Mouse (Mus musculus): Measurements from ENCODE around the gene Slc35e3.
A peak's percentile ranks its signal among the peaks of the same experiment; 100 is the strongest.
"Not testable (repeated sequence)": the region's sequence is repeated elsewhere in the genome, so short reads cannot be mapped to it uniquely, and the experiment has no call there.

Slc35e3 gene

DNA sequence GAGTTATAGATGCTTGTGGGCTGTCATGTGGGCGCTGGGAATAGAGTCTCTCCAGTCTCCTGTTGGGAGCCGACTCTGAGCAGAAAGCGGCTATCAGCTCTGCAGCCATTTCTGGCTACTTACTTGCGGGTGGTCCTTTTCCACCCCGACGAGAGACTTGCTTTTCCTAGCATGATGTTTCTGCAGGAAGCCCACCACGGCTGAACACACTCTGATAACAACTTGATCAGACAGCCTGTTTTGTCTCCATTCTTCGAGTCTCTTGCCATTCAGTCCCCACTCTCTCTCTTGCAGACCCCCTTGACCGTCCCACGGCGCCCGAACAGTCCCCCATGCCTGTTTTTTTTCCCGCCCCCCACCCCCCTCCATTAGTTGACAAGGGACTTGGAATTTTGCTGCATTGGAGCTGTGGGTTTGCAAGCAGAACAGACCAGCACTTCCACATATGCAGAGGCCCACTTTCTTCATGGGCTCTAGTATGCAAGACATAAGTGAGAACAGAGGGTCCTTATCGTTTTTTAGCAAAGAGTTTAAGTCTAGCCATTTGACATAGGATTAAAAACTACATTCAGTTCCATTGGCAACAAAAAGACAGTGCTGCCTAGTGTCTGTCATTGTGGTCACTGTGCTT lies 13.1 kb downstream of the Slc35e3 start:
- no peak for DNase-seq (ENCODE audit: low spot score)

DNA sequence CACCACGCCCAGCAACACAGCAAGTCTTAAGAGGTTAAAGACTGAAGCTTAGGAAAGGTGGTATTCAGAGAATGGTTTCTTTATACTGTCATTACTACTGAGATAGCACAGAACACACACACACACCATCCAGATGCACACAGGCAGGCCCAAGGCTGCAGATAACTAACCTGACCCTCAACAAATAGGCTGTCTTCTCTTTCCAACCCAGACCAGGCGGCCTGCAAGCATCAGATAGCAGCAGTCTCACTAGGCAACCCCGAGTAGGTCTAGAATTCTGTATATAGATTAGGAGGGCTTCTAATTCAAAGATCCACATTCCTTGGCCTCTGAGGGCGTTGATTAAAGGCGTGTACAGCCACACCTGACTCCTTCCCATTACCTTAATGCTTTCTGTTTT lies 14.0 kb downstream of the Slc35e3 start:
- DNase-seq (ENCODE audit: low spot score), result no peak

DNA sequence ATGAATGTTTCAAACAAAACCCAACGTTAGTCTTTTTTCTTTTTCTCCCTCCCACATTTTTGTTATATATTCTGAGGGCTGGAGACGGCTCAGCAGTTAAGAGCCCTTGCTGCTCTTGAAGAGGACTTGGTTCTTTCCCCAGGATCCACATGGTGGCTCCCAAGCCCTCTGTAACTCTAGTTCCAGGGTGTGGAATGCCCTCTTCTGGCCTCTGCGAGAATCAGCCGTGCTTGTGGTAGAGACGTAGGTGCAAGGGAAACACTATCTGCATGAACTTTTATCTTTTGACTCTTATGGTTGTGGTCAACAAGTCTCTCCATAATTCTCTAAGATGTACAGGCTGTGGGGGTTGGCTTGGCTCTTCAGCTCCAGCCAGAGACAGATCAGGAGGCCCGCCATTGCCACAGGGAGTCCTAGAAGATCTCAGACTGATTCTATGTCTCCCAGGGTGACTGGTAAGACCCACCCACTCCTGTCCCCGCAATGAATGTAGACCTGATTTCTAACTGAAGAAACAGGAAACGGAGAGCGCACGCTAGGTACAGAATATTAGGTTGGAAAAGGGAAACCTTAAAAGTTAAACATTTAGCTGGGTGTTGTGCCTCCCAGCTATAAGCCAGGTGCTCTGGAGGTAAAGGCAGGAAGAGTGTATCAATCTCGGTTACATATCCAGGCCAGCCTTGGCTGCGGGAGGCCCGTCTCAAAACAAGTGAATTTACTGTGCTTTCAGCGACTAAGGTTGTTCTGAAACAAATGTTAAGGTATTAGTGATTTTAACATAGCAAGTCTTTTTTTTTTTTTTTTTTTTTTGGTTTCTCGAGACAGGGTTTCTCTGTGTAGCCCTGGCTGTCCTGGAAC lies 14.7 kb downstream of the Slc35e3 start:
- DNase-seq (ENCODE audit: low spot score), result peak; percentile 55

DNA sequence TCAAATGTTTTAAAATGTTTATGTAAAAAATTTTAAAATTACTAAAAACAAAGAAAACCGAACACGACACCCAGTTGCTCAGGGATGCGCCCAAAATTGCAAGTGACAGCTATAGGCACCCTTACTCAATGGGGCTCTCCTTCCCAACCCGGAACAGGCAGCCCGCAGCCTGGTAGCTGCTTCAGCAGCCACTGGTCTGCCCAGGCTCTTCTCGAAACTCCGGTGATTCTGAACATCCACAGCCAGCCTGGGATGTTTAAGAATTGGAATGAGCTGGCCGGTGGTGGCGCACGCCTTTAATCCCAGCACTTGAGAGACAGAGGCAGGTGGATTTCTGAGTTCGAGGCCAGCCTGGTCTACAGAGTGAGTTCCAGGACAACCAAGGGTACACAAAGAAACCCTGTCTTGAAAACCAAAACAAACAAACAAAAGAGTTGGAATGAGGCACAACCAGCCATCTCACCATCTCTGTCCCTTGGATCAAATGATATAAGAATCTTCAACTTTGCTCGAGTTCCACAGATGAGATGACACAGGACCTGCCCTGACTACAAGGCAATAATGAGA lies 15.4 kb downstream of the Slc35e3 start:
- no peak for DNase-seq (ENCODE audit: low spot score)

DNA sequence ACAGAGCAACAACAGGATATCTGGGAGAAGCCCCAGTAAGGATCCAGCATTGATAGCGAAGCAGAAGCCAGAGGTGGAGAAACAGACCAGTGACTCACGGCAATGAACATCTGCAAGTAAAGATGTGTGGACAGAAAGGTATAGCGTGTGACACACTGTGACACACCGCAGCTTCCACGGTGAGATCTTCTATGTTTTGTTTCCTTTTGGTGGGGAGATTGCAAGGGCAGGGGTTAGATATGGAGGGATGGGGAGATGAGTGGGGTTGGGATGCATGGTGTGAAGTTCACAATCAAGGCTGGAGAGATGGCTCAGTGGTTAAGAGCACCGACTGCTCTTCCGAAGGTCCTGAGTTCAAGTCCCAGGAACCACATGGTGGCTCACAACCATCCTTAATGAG lies 16.0 kb downstream of the Slc35e3 start:
- DNase-seq (ENCODE audit: low spot score), result no peak

DNA sequence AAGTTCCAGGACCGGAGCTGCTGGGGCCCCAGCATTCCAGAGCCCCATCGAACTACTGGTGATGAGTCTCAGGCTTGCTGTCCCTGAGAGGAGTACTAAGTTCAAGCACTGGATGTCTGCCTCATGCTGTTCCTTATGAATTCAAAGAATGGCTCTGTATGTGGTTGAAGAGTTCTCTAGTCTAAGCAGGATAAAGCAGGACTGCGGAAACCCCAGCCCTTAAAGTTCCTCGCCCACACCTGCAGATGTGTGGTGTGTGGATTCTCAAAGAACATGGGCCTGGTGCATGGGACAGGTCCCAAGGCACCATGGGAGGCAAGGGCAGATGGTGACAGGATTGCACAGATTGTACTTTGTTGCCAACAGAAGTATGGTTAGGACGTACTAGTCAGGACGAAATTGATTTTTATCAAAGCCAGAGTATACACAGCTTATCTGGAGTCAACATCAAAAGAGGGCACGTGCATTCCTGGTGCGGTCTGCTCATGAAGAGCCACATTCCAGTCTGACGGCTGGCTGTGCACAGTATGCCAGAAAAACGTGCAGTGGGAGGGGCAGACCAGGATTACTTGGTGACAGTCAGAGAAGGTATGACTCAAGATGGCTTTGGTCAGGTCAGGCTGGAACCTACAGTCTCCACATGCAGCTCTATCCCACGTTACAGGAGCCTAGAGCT lies 16.9 kb downstream of the Slc35e3 start:
- no peak for DNase-seq (ENCODE audit: low spot score)

DNA sequence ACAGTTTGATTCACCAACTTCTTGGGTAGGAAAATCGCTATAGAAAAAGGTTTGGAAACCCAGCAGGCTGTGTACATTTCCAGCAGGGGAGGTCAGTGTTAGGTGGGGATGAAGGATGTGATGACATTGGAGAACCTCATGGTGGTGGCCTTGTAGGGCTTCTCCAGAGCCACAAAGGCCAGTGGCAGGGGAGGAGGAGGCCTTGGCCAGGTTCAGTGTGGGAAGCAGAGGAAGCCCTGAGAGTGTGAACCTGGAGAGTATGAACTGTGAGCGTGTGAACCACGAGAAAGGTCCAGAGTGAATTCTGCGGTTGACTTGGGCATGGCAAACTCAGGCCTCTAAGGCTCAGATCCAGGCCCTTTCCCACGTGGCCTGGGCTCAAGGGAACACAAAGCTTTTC lies 17.6 kb downstream of the Slc35e3 start:
- no peak for DNase-seq (ENCODE audit: low spot score)

DNA sequence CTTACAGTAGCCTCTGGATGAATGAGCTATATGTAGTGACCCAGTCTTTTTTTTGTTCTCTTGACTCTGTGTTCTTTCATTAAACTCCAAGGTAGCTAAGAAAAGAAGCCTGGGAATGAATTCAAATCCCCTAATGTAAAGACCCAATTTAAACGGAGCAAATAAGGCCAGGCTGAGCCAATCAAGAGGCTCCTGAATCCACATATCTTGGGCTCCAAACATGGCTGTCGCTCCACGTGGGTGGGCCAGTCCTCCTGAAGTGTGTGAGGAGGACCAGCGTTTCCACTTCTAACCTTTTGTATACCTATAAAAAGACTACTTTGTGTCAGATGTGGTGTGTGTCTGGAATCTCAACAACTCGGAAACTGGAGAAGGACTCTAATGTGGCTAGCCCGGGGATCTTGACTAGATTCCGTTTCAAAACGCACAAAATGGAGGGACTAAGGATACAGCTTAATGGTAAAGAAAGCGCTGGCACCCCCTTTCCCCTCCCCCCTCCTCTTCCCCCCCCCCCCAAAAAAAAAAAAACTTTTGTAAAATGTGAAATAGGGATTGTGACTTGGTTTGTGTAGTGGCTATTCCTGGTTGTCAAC lies 18.6 kb downstream of the Slc35e3 start:
- no peak for DNase-seq (ENCODE audit: low spot score)

DNA sequence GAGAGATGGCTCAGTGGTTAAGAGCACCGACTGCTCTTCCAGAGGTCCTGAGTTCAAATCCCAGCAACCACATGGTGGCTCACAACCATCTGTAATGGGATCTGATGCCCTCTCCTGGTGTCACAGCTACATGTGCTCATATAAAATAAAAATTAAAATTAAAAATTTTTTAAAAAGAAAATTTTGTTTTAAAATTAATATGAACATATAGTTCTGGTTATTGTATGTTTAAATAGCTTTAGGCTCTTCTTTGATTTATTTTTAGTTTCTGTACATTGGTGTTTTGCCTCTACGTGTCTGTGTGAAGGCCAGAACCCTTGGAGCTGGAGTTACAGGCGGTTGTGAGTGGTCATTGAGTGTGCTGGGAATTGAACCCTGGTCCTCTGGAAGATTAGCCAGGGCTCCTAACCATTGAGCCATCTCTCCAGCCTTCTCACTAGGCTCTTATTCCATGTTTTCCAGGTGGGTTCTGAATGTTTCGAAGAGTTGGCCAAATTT lies 19.2 kb downstream of the Slc35e3 start:
- DNase-seq (ENCODE audit: low spot score), result no peak

DNA sequence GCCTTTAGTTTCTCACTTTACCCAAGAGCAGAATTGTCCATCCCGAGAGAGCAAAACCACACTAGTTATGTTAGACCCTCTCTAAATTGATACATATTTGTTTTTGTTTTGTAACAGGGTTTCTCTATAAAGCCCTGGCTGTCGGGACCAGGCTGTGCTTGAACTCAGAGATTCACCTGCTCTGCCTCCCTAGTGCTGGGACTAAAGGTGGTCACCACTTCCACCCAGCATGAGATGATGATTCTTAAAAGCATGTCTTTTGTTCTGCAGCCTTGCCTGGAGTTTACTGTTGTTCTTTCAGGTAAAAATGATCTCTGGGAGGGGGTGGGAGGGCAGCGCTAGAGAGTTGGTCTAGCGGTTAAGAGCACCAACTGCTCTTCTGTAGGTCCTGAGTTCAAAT lies 19.8 kb downstream of the Slc35e3 start:
- no peak for DNase-seq (ENCODE audit: low spot score)

DNA sequence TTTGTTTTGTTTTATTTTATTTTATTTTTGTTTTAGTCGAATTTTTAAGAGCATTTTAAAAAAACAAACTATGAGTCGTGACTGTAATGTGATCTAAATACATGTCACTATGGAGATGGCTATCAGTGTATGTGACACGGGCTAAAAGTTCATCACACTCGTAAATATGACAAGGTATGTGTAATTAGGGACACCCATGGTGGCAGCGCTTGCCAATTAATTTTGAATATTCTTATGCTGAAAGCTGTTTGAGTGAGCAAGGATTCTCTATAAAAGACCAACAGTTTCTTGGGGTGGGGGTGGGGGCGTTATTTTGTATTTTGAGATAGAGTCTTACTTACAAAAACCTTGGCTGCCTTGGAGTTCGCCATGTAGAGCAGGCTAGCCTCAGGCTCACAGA lies 20.5 kb downstream of the Slc35e3 start:
- no peak for DNase-seq (ENCODE audit: low spot score)

DNA sequence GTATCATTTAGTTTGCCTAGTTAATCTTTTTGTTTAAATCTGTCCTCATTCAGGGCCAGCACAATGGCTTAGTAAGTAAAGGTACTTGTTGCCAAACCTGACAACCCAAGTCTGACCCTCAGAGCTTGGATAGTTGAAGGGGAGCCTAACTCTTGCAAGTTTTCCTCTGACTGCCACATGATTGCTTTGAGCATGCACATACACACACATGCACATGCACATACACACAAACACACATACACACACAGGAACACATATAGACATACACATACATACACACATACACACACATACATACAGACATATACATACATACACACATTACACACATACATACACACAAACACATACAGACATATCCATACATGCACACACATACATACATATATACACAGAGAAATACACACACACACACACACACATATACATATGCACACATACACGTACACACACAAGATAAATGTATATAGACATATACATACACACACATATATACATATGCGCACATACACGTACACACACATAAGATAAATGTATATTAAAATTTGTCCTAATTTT lies 21.3 kb downstream of the Slc35e3 start:
- no peak for DNase-seq (ENCODE audit: low spot score)

DNA sequence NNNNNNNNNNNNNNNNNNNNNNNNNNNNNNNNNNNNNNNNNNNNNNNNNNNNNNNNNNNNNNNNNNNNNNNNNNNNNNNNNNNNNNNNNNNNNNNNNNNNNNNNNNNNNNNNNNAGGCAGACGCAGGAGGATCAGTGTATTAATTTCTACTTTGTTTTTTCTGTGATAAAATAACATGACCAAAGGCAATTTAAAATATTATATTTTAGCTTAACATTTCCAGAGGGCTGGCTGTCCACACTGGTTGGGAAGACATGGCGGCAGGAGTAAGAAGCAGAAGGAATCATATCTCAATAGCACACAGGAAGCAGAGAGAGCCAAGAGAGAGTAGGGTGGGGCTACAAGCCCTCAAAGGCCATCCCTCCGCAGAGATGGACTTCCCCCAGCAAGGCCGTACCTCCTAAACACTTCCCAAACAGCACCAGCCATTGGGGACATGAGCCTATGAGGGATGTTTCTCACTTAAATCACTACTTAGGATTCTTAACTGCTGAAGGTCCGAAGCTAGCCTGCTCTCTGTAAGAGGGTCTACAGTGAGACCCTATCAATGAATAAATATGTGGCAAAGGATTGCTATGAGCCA lies 21.9 kb downstream of the Slc35e3 start:
- DNase-seq (ENCODE audit: low spot score), result no peak

DNA sequence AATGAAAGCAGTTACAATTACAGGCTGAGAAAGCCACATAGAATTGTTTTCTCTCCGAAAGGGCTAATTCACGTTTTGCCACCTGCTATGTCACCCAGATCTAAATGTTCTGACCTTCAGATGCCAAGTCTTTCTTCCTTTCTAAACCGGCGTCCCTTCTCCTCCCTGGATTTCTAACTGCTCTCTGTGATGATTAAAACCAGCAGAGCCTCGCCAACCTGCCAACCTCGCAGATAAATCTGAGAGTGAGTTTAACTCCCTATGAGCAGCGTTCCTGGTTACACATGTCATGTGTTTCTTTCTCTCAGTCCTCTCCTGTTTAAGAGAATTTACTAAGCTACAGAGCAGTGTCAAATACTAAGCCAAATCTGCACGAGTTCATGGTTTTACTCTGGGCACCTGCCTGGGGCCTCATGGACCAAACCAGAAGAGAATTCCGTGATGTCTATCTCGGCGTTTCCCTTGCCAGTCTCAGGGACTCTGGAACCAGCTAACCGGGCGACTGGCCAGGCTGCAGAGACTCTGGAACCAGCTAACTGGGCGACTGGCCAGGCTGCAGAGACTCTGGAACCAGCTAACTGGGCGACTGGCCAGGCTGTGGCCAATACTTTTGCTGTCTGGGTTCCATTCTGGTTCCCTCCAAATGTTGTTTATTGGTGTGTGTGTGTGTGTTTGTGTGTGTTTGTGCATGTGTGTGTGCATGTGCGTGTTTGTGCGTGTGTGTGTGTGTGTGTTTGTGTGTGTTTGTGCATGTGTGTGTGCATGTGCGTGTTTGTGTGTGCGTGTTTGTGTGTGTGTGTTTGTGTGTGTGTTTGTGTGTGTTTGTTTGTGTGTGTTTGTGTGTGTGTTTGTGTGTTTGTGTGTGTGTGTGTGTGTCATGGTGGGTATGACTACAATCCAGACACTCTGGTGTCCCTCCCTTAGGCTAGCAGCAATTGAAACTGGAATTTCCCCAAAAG lies 27.7 kb downstream of the Slc35e3 start:
- peak; percentile 37 for DNase-seq (ENCODE audit: low spot score)

DNA sequence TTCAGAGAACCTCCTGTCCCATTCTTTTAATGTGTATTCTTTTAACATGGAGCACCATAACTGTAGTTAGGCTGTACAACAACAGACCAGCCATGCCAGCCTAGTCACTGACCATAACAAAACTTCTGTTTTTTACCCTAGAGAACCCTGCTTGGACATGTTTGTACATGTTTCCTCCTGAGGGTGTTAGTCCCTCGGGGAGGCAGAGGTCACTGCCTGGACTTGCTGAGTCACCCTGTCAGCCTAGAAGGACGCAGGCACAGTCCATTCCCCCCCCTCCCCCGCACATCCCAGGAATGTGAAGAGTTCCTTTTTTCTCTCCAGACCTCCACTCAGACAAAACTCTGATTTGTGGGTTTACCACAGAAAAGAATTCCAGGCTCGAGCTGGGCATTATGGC lies 28.6 kb downstream of the Slc35e3 start:
- peak; percentile 34 for DNase-seq (ENCODE audit: low spot score)

DNA sequence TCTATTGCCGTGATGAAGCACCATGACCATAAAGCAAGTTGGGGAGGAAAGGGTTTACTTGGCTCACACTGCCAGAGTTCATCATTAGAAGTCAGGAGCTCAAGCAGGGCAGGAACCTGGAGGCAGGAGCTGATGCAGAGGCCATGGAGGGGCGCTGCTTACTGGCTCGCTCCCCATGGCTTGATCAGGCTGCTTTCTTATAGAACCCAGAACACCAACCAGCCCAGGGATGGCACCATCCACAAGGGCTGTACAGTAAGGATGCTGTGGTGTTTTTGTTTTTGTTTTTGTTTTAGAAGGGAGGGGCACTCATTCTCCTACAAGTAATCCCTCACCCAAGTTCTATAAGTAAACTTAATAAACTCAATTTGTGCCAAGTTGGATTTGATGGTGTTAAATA lies 29.5 kb downstream of the Slc35e3 start:
- DNase-seq (ENCODE audit: low spot score), result no peak

DNA sequence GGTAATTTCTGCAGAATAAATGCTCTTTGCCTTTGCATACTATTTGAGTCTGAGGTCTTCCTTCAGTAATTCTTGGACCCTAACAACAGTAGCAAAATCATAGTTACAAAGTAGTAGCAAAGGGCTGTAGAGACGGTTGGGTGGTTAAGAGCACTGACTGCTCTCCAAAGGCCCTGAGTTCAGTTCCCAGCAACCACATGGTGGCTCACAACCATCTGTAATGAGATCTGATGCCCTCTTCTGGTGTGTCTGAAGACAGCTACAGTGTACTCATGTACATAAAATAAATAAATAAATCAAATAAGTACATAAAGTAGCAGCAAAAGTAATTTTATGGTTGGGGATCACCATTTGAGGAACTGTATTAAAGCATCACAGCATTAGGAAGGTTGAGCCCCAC lies 30.5 kb downstream of the Slc35e3 start:
- not testable (repeated sequence) for DNase-seq (ENCODE audit: low spot score)

DNA sequence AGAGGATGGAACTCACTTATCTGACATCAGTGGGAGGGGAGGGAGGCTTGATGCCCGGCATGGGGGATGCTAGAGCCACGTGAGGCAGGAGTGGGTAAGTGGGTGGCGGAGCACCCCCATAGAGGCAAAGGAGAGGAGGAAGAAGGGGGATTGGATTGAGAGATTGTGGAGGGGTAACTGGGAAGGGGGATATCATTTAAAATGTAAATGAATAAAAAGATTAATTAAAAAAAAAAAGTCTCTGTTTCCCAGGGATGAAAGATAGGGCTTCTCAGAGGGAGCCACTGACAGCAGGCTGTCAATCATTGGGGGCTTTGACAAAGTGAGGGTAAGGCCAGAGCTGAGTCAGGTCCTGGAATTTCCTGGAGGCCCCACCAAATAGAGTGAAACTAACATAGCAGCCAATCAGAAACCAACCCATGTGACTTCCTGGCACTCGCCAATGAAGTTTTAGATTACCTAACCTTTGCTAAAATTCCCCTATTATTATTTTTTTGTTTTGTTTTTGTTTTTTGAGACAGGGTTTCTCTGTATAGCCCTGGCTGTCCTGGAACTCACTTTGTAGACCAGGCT lies 31.2 kb downstream of the Slc35e3 start:
- DNase-seq (ENCODE audit: low spot score), result no peak

DNA sequence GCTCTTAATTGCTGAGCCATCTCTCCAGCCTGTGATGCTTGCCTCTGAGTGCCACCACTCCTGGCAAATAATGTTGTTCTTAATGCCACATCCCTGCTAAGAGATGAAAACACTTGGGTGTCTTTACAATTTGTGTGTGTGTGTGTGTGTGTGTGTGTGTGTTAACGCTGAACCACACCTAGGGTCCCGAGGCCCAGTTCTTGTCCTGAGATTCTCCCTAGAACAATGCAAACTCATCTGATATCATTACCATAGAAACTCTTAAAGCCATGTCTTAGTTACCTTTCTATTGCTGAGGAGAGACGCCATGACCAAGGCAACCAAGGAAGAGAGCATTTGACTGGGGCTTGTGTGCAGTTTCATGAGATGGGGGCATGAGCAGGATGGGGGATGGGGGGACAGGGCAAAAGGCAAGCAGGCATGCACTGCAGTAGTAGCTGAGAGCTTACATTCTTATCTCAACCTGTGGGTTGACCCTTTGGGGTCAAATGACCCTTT lies 32.1 kb downstream of the Slc35e3 start:
- DNase-seq (ENCODE audit: low spot score), result no peak

DNA sequence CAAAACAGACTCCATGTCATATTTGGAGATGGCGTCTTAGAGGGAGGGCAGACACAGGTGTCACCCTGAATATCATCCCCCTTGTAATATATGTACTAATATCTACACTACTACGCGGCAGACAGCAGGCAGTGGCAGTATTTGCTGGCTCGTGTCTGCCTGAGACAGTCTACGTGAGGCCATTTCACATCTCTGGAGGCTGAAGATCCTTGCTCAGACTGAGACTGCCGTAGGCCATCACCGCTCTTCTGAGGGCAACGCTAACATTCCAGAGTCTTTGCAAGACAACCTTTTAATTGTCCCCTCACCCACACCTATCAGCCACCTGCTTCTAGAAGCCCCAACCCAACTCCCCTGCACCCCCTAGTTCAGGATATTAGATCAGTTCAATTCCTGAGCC lies 32.7 kb downstream of the Slc35e3 start:
- no peak for DNase-seq (ENCODE audit: low spot score)
